Mouse (Mus musculus): ENCODE measurements around the gene Hmgb4.

Gene Hmgb4

GRCm38 (mm10) chr4:128227377-128228316 is 33.1 kb downstream of the Hmgb4 start:
- no peak for DNase-seq (ENCODE audit: low read depth, low spot score)

GRCm38 (mm10) chr4:128224453-128224852 is 36.3 kb downstream of the Hmgb4 start:
- DNase-seq (ENCODE audit: low read depth, low spot score) = no peak

- no peak for DNase-seq (ENCODE audit: low read depth, low spot score)
Observed at GRCm38 (mm10) chr4:128217991-128218595, 42.7 kb downstream of the Hmgb4 start.

Measured in 3T3-L1 (cell line).